Mouse (Mus musculus) T-cell, adult 2 months (primary cell): Measurements from ENCODE around the gene Gm49322.
"Not testable (repeated sequence)": the region's sequence is repeated elsewhere in the genome, so short reads cannot be mapped to it uniquely, and the experiment has no call there.

ENCODE experiments used
- DNase-seq: peaks from one replicate; pipeline ENCODE4 v3.0.0; 2022; ENCODE audit warnings: low spot score

Gene Gm49322

GRCm38 (mm10) chr10:80611905-80612304, 6.1 kb downstream of the Gm49322 start:
- no peak for DNase-seq

- no peak for DNase-seq
These were observed 8.0 kb downstream of the Gm49322 start for GRCm38 (mm10) chr10:80613821-80614220.

GRCm38 (mm10) chr10:80614351-80614750, 8.5 kb downstream of the Gm49322 start:
- no peak for DNase-seq

GRCm38 (mm10) chr10:80618181-80618580, 12.4 kb downstream of the Gm49322 start:
- DNase-seq: peak; percentile 86

- no peak for DNase-seq
These were observed 13.8 kb downstream of the Gm49322 start for GRCm38 (mm10) chr10:80619465-80620244.

GRCm38 (mm10) chr10:80620365-80620764, 14.5 kb downstream of the Gm49322 start:
- no peak for DNase-seq

GRCm38 (mm10) chr10:80620796-80621689, 15.2 kb downstream of the Gm49322 start:
- no peak for DNase-seq

GRCm38 (mm10) chr10:80621690-80621939, 15.8 kb downstream of the Gm49322 start:
- DNase-seq: no peak

GRCm38 (mm10) chr10:80621940-80622660, 16.3 kb downstream of the Gm49322 start:
- DNase-seq: peak; percentile 99

- DNase-seq: peak; percentile 76
These were observed 17.0 kb downstream of the Gm49322 start, which contains the start of gene Csnk1g2 for GRCm38 (mm10) chr10:80622661-80623456. Gene Csnk1g2, plus strand, starts transcription at chr10:80622838.

GRCm38 (mm10) chr10:80623457-80624191, 17.8 kb downstream of the Gm49322 start:
- peak; percentile 76 for DNase-seq

GRCm38 (mm10) chr10:80625764-80626163, 19.9 kb downstream of the Gm49322 start:
- no peak for DNase-seq

- DNase-seq: no peak
These were observed 21.9 kb downstream of the Gm49322 start for GRCm38 (mm10) chr10:80627685-80628084.

GRCm38 (mm10) chr10:80628925-80629324, 23.1 kb downstream of the Gm49322 start:
- DNase-seq: peak; percentile 56

- DNase-seq: no peak
These were observed 29.5 kb downstream of the Gm49322 start for GRCm38 (mm10) chr10:80635345-80635744.

- no peak for DNase-seq
These were observed 41.1 kb downstream of the Gm49322 start for GRCm38 (mm10) chr10:80646936-80647335.

GRCm38 (mm10) chr10:80649910-80650309, 44.1 kb downstream of the Gm49322 start:
- not testable (repeated sequence) for DNase-seq

GRCm38 (mm10) chr10:80650392-80650791, 44.6 kb downstream of the Gm49322 start:
- no peak for DNase-seq

GRCm38 (mm10) chr10:80653156-80653720, 47.4 kb downstream of the Gm49322 start:
- no peak for DNase-seq

GRCm38 (mm10) chr10:80654866-80655265, 49.0 kb downstream of the Gm49322 start:
- DNase-seq: no peak
